Mouse (Mus musculus): ENCODE measurements around the gene Pde11a. TPM values are rescaled to one million over a fixed set of nuclear protein-coding genes. Genes with fewer than 3 reads are reported as not detected.
A peak's percentile ranks its signal among the peaks of the same experiment; 100 is the strongest.

The Pde11a gene
- polyA plus RNA-seq, 1 experiment from 2014 or later = 0.28 TPM

DNA sequence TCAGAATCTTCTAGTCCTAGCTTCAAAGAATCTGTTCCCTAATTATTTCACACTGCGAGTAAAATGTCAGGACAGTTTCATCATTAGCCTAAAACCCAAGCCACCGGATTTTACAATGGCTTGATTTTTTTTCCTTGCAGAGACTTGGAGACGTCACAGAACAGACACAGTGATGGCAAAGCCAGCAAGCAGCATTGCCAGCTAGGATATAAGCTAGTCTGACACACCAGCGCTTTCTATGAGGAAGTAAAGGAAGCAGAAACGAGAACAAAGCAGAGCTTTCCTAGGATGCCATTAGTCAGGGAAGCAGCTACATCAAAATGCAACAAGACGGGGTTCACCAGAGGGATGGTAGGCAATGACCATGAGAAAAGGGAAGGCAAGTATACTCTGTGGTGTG is 9.3 kb upstream of the Pde11a start:
- Histone ChIP-seq H3K27ac (ENCODE audit: low read depth) (no peak overlapping the region), H3K4me1 (ENCODE audit: insufficient read depth) (no peaks in the 10 kb centered on the region), H3K9ac (no peak overlapping the region), H3K9me3 (ENCODE audit: low read depth, low read length) (no peaks in the 10 kb centered on the region), H3K4me3 (ENCODE audit: low read depth, low read length) (no peak overlapping the region), H3K4me2 (no peak overlapping the region), H3K36me3 (ENCODE audit: insufficient read depth) (no peaks in the 10 kb centered on the region), H3K27me3 (ENCODE audit: insufficient read depth, low read length) (no peaks in the 10 kb centered on the region)
- DNase-seq (no peak), ATAC-seq (ENCODE audit: insufficient read depth) (no peak)
- WGBS = 73% methylated on average over 6 of the region's 6 CpGs
- no peak for TF ChIP-seq CTCF (IDR thresholded peaks at IDR 0.05; ENCODE audit: low read depth)

DNA sequence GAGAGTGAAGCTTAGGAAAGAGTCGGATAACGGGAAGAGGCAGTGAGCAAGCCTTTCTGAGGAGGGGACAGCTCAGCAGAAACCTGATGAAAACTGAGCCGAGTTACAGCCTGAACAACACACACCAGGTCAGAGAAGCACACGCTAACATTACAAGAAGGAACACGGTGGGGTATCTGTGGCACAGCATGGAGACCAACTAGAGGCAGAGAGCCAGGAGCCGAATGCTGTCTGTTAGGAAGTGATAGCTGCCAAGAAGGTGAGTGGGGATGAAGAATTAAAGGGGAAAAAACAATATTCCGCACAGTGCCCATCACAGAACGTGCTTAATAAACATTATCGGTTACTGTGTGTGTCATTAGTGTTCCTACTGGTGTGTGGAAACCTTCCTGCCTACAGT is 3.6 kb upstream of the Pde11a start:
- H3K36me3 ChIP-seq (ENCODE audit: insufficient read depth) = no peaks in the 10 kb centered on the region
- no peak for DNase-seq
- ATAC-seq (ENCODE audit: insufficient read depth) = no peak
- no peak overlapping the region for H3K27ac ChIP-seq (ENCODE audit: low read depth)
- no peak overlapping the region for H3K9ac ChIP-seq
- no peaks in the 10 kb centered on the region for H3K4me1 ChIP-seq (ENCODE audit: insufficient read depth)
- H3K27me3 ChIP-seq (ENCODE audit: insufficient read depth, low read length) = peaks cover 11% of the 10 kb centered on the region
- no peak overlapping the region for H3K4me2 ChIP-seq
- H3K4me3 ChIP-seq (ENCODE audit: low read depth, low read length) = no peak overlapping the region
- no peaks in the 10 kb centered on the region for H3K9me3 ChIP-seq (ENCODE audit: low read depth, low read length)
- TF ChIP-seq CTCF (IDR thresholded peaks at IDR 0.05; ENCODE audit: low read depth) = no peak
- 80% methylated on average over 9 of the region's 9 CpGs for WGBS

DNA sequence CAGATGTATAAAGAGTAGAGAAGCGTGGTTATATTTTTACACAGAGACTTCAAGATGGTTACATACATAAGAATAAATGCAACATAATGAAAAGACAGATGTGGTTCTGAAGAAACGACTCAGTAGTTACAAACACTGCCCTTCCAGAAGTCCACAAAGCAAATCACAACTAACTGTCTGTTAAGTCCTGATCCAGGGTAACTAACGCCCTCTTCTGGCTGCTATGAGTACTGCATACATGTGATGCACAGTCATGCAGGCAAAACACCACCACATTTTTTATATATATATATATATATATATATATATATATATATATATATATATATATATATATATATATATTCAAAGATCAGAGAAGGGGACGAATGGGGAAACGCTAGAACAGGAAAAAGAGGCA is 4.0 kb downstream of the Pde11a start:
- Histone ChIP-seq H3K9ac (no peak overlapping the region), H3K4me3 (ENCODE audit: low read depth, low read length) (no peak overlapping the region), H3K27ac (ENCODE audit: low read depth) (no peak overlapping the region), H3K4me1 (ENCODE audit: insufficient read depth) (no peaks in the 10 kb centered on the region), H3K36me3 (ENCODE audit: insufficient read depth) (no peaks in the 10 kb centered on the region), H3K27me3 (ENCODE audit: insufficient read depth, low read length) (peaks cover 11% of the 10 kb centered on the region), H3K9me3 (ENCODE audit: low read depth, low read length) (no peaks in the 10 kb centered on the region), H3K4me2 (no peak overlapping the region)
- ATAC-seq (ENCODE audit: insufficient read depth) = no peak
- DNase-seq = no peak
- TF ChIP-seq CTCF (IDR thresholded peaks at IDR 0.05; ENCODE audit: low read depth) = peak; percentile 41
- WGBS = 67% methylated on average over 5 of the region's 5 CpGs

DNA sequence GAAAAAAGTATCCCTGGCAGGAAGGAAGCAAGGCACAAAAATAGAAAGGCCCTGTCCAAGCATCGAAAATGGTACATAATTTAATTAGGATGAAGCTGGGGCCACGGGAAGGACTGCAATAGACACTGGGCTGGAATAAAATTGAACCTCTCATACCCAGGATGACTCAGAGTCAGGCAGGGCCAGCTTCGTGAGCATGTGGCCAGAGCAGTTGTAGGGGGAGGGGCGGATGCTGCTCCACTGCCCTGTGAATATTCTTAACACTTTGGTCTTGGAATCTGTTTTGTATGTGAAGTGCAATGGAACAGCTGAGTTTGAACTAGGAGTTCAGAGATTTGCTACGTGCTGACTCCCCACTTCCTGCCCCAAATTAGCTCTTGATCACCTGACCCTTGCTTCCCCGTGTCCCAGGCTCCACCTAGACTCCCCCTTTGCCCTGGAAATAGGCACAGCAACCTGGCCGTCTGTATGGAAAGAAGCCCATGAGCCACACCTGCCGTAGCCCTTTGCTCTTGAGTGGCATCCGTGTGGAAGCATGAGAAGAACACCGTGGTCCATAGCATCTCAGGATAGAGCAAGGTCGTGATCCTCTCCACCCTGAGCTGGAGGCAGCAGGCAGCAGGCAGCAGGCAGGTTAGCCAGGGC is 6.3 kb downstream of the Pde11a start:
- no peaks in the 10 kb centered on the region for H3K4me1 ChIP-seq (ENCODE audit: insufficient read depth)
- H3K9me3 ChIP-seq (ENCODE audit: low read depth, low read length) = no peaks in the 10 kb centered on the region
- TF ChIP-seq CTCF (IDR thresholded peaks at IDR 0.05; ENCODE audit: low read depth) = no peak
- H3K36me3 ChIP-seq (ENCODE audit: insufficient read depth) = no peaks in the 10 kb centered on the region
- ATAC-seq (ENCODE audit: insufficient read depth) (no peak), DNase-seq (no peak)
- H3K4me3 ChIP-seq (ENCODE audit: low read depth, low read length) = no peak overlapping the region
- no peak overlapping the region for H3K4me2 ChIP-seq
- no peak overlapping the region for H3K27ac ChIP-seq (ENCODE audit: low read depth)
- no peaks in the 10 kb centered on the region for H3K27me3 ChIP-seq (ENCODE audit: insufficient read depth, low read length)
- WGBS = 57% methylated on average over 11 of the region's 11 CpGs
- H3K9ac ChIP-seq = no peak overlapping the region

DNA sequence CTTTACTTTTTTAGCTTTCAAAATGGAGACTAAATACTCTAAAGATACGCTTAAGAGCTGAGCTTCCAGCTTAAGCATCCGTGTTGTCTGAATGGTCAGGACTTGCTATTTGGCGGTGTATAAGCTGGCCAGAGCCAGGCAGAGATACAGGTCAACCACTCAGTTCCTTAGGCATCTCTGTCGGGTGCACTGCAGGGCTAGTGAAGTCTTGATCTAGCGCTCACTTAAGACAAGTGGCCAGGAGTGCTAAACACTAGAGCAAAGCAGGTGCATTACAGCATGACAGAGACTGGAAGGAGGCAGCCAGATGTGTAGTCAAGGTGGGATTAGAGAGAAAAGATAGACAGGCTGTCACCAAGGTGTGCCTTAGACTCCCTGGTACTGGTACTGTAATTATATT is 8.5 kb downstream of the Pde11a start:
- no peak overlapping the region for H3K4me3 ChIP-seq (ENCODE audit: low read depth, low read length)
- no peak for DNase-seq
- no peak overlapping the region for H3K27ac ChIP-seq (ENCODE audit: low read depth)
- TF ChIP-seq CTCF (IDR thresholded peaks at IDR 0.05; ENCODE audit: low read depth) = no peak
- ATAC-seq (ENCODE audit: insufficient read depth) = no peak
- WGBS = 78% methylated on average over 5 of the region's 5 CpGs
- no peak overlapping the region for H3K9ac ChIP-seq
- H3K4me1 ChIP-seq (ENCODE audit: insufficient read depth) = no peaks in the 10 kb centered on the region
- H3K4me2 ChIP-seq = no peak overlapping the region
- H3K27me3 ChIP-seq (ENCODE audit: insufficient read depth, low read length) = no peaks in the 10 kb centered on the region
- no peaks in the 10 kb centered on the region for H3K36me3 ChIP-seq (ENCODE audit: insufficient read depth)
- H3K9me3 ChIP-seq (ENCODE audit: low read depth, low read length) = no peaks in the 10 kb centered on the region

DNA sequence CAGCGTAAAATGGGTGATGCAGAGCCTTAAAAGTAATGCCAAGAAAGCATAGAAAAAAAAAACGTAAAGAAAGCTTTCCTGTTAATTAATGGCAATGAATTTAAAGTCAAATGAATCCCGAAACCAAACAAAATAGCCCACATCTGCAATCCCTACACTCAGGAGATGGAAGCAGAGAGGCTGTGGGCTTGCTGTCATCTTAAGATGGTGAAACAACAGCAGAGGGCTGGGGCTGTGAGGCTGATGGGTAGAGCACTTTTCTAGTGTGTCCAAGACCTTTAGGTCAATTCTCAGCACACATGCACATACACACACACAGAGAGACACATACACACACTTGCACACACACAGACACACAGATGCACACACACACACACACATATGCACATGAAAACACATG is 12.4 kb downstream of the Pde11a start:
- 79% methylated on average over 3 of the region's 3 CpGs for WGBS

DNA sequence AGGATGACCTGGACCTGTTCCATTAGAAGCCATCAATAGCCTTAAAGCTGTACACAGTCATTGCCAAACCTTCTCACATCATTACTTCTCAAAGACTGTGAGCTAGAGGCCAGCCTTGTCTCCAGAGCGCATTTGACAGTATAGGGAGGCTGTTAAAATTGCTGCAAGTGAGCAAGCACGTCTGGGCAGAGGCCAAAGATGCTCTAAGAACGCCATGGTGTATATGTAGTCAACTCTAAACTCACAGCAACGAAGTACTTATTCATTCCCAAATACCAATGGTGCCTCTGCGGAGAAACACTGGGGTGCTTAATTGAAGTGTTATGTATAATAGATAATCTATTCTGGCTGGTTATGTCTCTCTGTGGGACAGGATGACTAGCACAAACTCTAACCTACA is 14.1 kb downstream of the Pde11a start:
- Histone ChIP-seq H3K27me3 (ENCODE audit: insufficient read depth, low read length) (no peaks in the 10 kb centered on the region), H3K4me2 (no peak overlapping the region), H3K9me3 (ENCODE audit: low read depth, low read length) (no peaks in the 10 kb centered on the region), H3K36me3 (ENCODE audit: insufficient read depth) (no peaks in the 10 kb centered on the region), H3K4me1 (ENCODE audit: insufficient read depth) (no peaks in the 10 kb centered on the region), H3K9ac (no peak overlapping the region), H3K4me3 (ENCODE audit: low read depth, low read length) (no peak overlapping the region), H3K27ac (ENCODE audit: low read depth) (no peak overlapping the region)
- TF ChIP-seq CTCF (IDR thresholded peaks at IDR 0.05; ENCODE audit: low read depth) = no peak
- DNase-seq (no peak), ATAC-seq (ENCODE audit: insufficient read depth) (no peak)
- WGBS = 78% methylated on average over 5 of the region's 5 CpGs

More for the DNA sequence above, 12.4 kb downstream of the Pde11a start:
- Histone ChIP-seq H3K9me3 (ENCODE audit: low read depth, low read length) (no peaks in the 10 kb centered on the region), H3K4me2 (no peak overlapping the region), H3K9ac (no peak overlapping the region), H3K4me1 (ENCODE audit: insufficient read depth) (no peaks in the 10 kb centered on the region), H3K27me3 (ENCODE audit: insufficient read depth, low read length) (no peaks in the 10 kb centered on the region), H3K36me3 (ENCODE audit: insufficient read depth) (no peaks in the 10 kb centered on the region), H3K27ac (ENCODE audit: low read depth) (no peak overlapping the region), H3K4me3 (ENCODE audit: low read depth, low read length) (no peak overlapping the region)
- no peak for DNase-seq
- no peak for ATAC-seq (ENCODE audit: insufficient read depth)
- TF ChIP-seq CTCF (IDR thresholded peaks at IDR 0.05; ENCODE audit: low read depth) = no peak
